Mouse (Mus musculus): ENCODE measurements at regions not wholly inside any gene's neighbourhood (a gene's known extent, or its start where the extent isn't known, plus 50 kb on each side); places are given as distances from the start of the nearest gene placed in this dataset.

- Histone ChIP-seq H3K4me1 (ENCODE audit: control insufficient read depth in 2 of 2, insufficient read depth in 2 of 2, low read length in 2 of 2, poor library complexity in 1 of 2) (no peaks in the 10 kb centered on the region), H3K9me3 (ENCODE audit: control insufficient read depth, insufficient read depth, low read depth, low read length) (no peaks in the 10 kb centered on the region), H3K4me3 (ENCODE audit: insufficient read depth in 1 of 2, low read depth in 1 of 2, low read length in 2 of 2, poor library complexity in 1 of 2, severe bottlenecking in 1 of 2) (no peak overlapping the region), H3K27ac (ENCODE audit: insufficient read depth, low read depth, low read length, poor library complexity, severe bottlenecking) (no peak overlapping the region), H3K9ac (ENCODE audit: insufficient read depth, low read depth, low read length, poor library complexity, severe bottlenecking) (no peak overlapping the region), H3K36me3 (ENCODE audit: control insufficient read depth, insufficient read depth, low read length, poor library complexity, severe bottlenecking) (no peaks in the 10 kb centered on the region)
- TF ChIP-seq ZNF384 (IDR thresholded peaks at IDR 0.05; ENCODE audit: low read depth, low read length): no peak
- no peak for TF ChIP-seq MAFK (IDR thresholded peaks at IDR 0.05; ENCODE audit: insufficient read depth, low read depth, low read length)
- TF ChIP-seq CHD2 (IDR thresholded peaks at IDR 0.05; ENCODE audit: low read depth, low read length): no peak
- no peak for TF ChIP-seq ZC3H11A (IDR thresholded peaks at IDR 0.05; ENCODE audit: borderline replicate concordance, low read depth, low read length)
- no peak for TF ChIP-seq HCFC1 (IDR thresholded peaks at IDR 0.05; ENCODE audit: borderline replicate concordance, insufficient read depth, low read length)
- no peak for DNase-seq (ENCODE audit: low read depth, low spot score)
- in situ Hi-C loops (cut with MboI; ENCODE audit: low sequenced_read_pairs in 2 of 2, unreplicated experiment in 2 of 2): no loop called here
Measured at GRCm38 (mm10) chr4:67522235-67522634, 694.9 kb downstream of the Tlr4 start.

- H3K36me3 ChIP-seq (ENCODE audit: control insufficient read depth, insufficient read depth, low read length, poor library complexity, severe bottlenecking): no peaks in the 10 kb centered on the region
- no peak overlapping the region for H3K9ac ChIP-seq (ENCODE audit: insufficient read depth, low read depth, low read length, poor library complexity, severe bottlenecking)
- H3K27ac ChIP-seq (ENCODE audit: insufficient read depth, low read depth, low read length, poor library complexity, severe bottlenecking): no peak overlapping the region
- in situ Hi-C loops (cut with MboI; ENCODE audit: low sequenced_read_pairs in 2 of 2, unreplicated experiment in 2 of 2): no loop called here
- DNase-seq (ENCODE audit: low read depth, low spot score): no peak
- H3K4me1 ChIP-seq (ENCODE audit: control insufficient read depth in 2 of 2, insufficient read depth in 2 of 2, low read length in 2 of 2, poor library complexity in 1 of 2): no peaks in the 10 kb centered on the region
- no peak for TF ChIP-seq CHD2 (IDR thresholded peaks at IDR 0.05; ENCODE audit: low read depth, low read length)
- no peak for TF ChIP-seq ZNF384 (IDR thresholded peaks at IDR 0.05; ENCODE audit: low read depth, low read length)
- TF ChIP-seq HCFC1 (IDR thresholded peaks at IDR 0.05; ENCODE audit: borderline replicate concordance, insufficient read depth, low read length): no peak
- no peak for TF ChIP-seq MAFK (IDR thresholded peaks at IDR 0.05; ENCODE audit: insufficient read depth, low read depth, low read length)
- no peak for TF ChIP-seq ZC3H11A (IDR thresholded peaks at IDR 0.05; ENCODE audit: borderline replicate concordance, low read depth, low read length)
- no peaks in the 10 kb centered on the region for H3K9me3 ChIP-seq (ENCODE audit: control insufficient read depth, insufficient read depth, low read depth, low read length)
- H3K4me3 ChIP-seq (ENCODE audit: insufficient read depth in 1 of 2, low read depth in 1 of 2, low read length in 2 of 2, poor library complexity in 1 of 2, severe bottlenecking in 1 of 2): no peak overlapping the region
Measured at GRCm38 (mm10) chr4:67523158-67523557, 695.8 kb downstream of the Tlr4 start.

DNA sequence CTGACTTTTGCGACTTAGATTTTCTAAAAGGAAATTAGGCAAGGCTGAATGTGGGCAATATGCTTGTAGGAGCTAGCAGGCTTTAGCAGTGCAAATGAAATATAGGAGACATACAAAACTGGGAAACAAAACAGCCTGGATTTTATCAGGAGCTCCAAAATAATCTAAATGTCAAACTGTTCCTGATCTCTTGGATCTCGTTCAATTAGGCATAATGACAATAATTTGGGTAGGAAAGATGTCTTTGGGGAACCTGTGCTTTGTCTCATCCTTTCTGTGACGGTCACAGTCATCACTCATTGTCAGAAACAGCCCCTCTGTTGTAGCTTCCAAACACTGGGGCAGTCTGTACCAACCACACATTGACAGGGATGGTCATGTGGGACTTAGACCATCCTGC, 702.2 kb downstream of the Tlr4 start:
- Histone ChIP-seq H3K36me3 (ENCODE audit: control insufficient read depth, insufficient read depth, low read length, poor library complexity, severe bottlenecking) (no peaks in the 10 kb centered on the region), H3K9me3 (ENCODE audit: control insufficient read depth, insufficient read depth, low read depth, low read length) (no peaks in the 10 kb centered on the region), H3K4me1 (ENCODE audit: control insufficient read depth in 2 of 2, insufficient read depth in 2 of 2, low read length in 2 of 2, poor library complexity in 1 of 2) (no peaks in the 10 kb centered on the region), H3K4me3 (ENCODE audit: insufficient read depth in 1 of 2, low read depth in 1 of 2, low read length in 2 of 2, poor library complexity in 1 of 2, severe bottlenecking in 1 of 2) (no peak overlapping the region), H3K27ac (ENCODE audit: insufficient read depth, low read depth, low read length, poor library complexity, severe bottlenecking) (no peak overlapping the region), H3K9ac (ENCODE audit: insufficient read depth, low read depth, low read length, poor library complexity, severe bottlenecking) (no peak overlapping the region)
- TF ChIP-seq ZNF384 (IDR thresholded peaks at IDR 0.05; ENCODE audit: low read depth, low read length): no peak
- in situ Hi-C loops (cut with MboI; ENCODE audit: low sequenced_read_pairs in 2 of 2, unreplicated experiment in 2 of 2): no loop called here
- no peak for DNase-seq (ENCODE audit: low read depth, low spot score)

DNA sequence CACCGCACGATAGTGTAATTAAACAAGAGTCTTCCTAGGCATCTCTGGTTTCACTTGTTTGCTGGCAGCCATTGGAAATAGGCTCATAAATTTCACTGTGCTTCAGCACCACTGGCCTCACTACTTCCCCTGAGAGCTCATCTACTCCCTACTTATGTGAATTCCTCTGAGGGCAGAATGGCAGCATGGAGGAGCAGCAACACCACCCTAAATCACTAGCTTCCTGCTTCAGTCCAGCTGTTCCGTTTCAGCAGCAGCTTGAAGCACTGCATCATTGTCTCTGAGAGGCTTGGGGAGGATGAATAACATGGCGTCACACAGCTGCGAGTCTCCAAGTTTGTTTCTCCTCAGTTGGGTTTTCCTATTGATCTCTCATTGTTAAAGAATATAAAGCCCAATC, 712.1 kb downstream of the Tlr4 start:
- H3K9me3 ChIP-seq (ENCODE audit: control insufficient read depth, insufficient read depth, low read depth, low read length): no peaks in the 10 kb centered on the region
- H3K36me3 ChIP-seq (ENCODE audit: control insufficient read depth, insufficient read depth, low read length, poor library complexity, severe bottlenecking): no peaks in the 10 kb centered on the region
- H3K4me1 ChIP-seq (ENCODE audit: control insufficient read depth in 2 of 2, insufficient read depth in 2 of 2, low read length in 2 of 2, poor library complexity in 1 of 2): no peaks in the 10 kb centered on the region
- H3K9ac ChIP-seq (ENCODE audit: insufficient read depth, low read depth, low read length, poor library complexity, severe bottlenecking): no peak overlapping the region
- no peak overlapping the region for H3K4me3 ChIP-seq (ENCODE audit: insufficient read depth in 1 of 2, low read depth in 1 of 2, low read length in 2 of 2, poor library complexity in 1 of 2, severe bottlenecking in 1 of 2)
- no peak for DNase-seq (ENCODE audit: low read depth, low spot score)
- TF ChIP-seq MAFK (IDR thresholded peaks at IDR 0.05; ENCODE audit: insufficient read depth, low read depth, low read length): no peak
- no peak for TF ChIP-seq CHD2 (IDR thresholded peaks at IDR 0.05; ENCODE audit: low read depth, low read length)
- no peak for TF ChIP-seq HCFC1 (IDR thresholded peaks at IDR 0.05; ENCODE audit: borderline replicate concordance, insufficient read depth, low read length)
- TF ChIP-seq ZC3H11A (IDR thresholded peaks at IDR 0.05; ENCODE audit: borderline replicate concordance, low read depth, low read length): no peak
- TF ChIP-seq ZNF384 (IDR thresholded peaks at IDR 0.05; ENCODE audit: low read depth, low read length): no peak
- in situ Hi-C loops (cut with MboI; ENCODE audit: low sequenced_read_pairs in 2 of 2, unreplicated experiment in 2 of 2): no loop called here
- no peak overlapping the region for H3K27ac ChIP-seq (ENCODE audit: insufficient read depth, low read depth, low read length, poor library complexity, severe bottlenecking)

DNA sequence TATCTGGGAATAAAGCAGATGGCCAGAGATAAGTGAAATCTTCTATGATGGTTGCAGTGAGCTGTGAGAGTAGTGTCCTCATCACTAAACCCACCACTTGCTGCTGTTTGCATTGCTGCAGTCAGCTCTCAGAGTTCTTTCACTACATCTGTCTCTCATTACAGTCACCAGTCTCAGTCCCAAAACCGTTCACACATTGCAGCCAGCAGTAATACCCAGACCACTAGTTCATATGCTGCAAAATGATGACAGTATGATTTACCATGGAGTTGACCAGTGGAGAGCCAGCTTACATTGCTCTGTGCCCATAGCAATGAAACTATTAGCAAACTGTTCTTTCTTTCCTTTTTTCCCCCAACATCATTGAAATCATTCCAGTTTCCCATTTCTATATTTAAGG, 718.6 kb downstream of the Tlr4 start:
- TF ChIP-seq ZC3H11A (IDR thresholded peaks at IDR 0.05; ENCODE audit: borderline replicate concordance, low read depth, low read length): no peak
- Histone ChIP-seq H3K9me3 (ENCODE audit: control insufficient read depth, insufficient read depth, low read depth, low read length) (no peaks in the 10 kb centered on the region), H3K4me3 (ENCODE audit: insufficient read depth in 1 of 2, low read depth in 1 of 2, low read length in 2 of 2, poor library complexity in 1 of 2, severe bottlenecking in 1 of 2) (no peak overlapping the region), H3K4me1 (ENCODE audit: control insufficient read depth in 2 of 2, insufficient read depth in 2 of 2, low read length in 2 of 2, poor library complexity in 1 of 2) (no peaks in the 10 kb centered on the region), H3K9ac (ENCODE audit: insufficient read depth, low read depth, low read length, poor library complexity, severe bottlenecking) (no peak overlapping the region), H3K36me3 (ENCODE audit: control insufficient read depth, insufficient read depth, low read length, poor library complexity, severe bottlenecking) (no peaks in the 10 kb centered on the region), H3K27ac (ENCODE audit: insufficient read depth, low read depth, low read length, poor library complexity, severe bottlenecking) (no peak overlapping the region)
- in situ Hi-C loops (cut with MboI; ENCODE audit: low sequenced_read_pairs in 2 of 2, unreplicated experiment in 2 of 2): no loop called here
- DNase-seq (ENCODE audit: low read depth, low spot score): no peak

Measured in ES-E14 (cell line).